8 mouse cellular contexts compared by ENCODE assay signal in the genomic region with DNA sequence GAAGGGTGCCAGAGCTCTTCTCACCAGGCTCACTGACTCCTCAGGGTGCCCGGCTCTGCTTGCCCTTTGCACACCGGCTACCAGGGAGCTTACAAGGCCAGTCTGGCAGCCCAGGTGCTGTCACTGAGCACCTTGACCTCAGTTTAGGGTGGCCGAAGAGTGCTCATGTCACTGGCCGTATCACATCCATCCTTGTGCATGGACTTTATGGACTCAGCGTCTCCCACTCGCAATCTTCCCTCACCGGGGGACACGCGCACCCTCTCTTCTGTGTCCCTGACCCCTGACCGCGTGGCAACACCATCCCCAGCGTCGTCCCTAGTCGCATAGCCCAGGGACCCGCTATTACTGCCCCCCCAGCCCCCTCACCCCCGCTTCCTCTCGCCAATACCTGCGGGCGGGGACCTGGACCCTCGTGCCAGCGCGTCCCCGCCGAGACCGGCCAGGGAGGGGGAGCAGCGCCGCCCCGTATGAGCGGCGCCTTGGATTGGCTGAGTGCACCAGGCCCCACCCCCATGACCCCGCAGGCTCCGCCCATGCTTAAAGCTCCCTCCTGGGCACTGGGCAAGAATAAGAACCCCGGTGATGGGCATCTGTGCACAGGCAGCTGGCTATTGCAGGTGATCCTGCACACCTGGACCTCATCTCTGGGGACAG. TPM values are rescaled to one million over a fixed set of nuclear protein-coding genes. Genes with fewer than 3 reads are reported as not detected.
DNase-seq lines count a peak whose midpoint lies in the region; ATAC-seq lines count a peak whose summit lies in the region.

No protein-coding gene starts in this region.

- WGBS in embryonic facial prominence, embryonic 10.5 days: 6% methylated on average over 33 of the region's 33 CpGs
- WGBS in heart, embryonic 10.5 days: 9% methylated on average over 33 of the region's 33 CpGs
- WGBS in kidney, embryonic 14.5 days: 6% methylated on average over 33 of the region's 33 CpGs
- 9% methylated on average over 33 of the region's 33 CpGs for WGBS in liver, embryonic 13.5 days (ENCODE audit: insufficient replicate concordance)

- peak overlapping the region; percentile 70 for H3K27ac ChIP-seq in embryonic facial prominence, embryonic 10.5 days (replicated peaks)
- peak overlapping the region; percentile 78 for H3K27ac ChIP-seq in heart, embryonic 10.5 days
- no peak overlapping the region for H3K27ac ChIP-seq in kidney, embryonic 14.5 days (ENCODE audit: low read depth, low read length)
- H3K27ac ChIP-seq in liver, embryonic 13.5 days: no peak overlapping the region

- ATAC-seq in kidney, embryonic 14.5 days (ENCODE audit: low FRiP score, low TSS enrichment): peak; percentile 71
- ATAC-seq in liver, embryonic 13.5 days (ENCODE audit: low read depth): peak; percentile 79

- peak overlapping the region; percentile 66 for H3K4me3 ChIP-seq in embryonic facial prominence, embryonic 10.5 days
- H3K4me3 ChIP-seq in heart, embryonic 10.5 days: peak overlapping the region; percentile 66
- peak overlapping the region; percentile 43 for H3K4me3 ChIP-seq in kidney, embryonic 14.5 days (ENCODE audit: low read length)
- peak overlapping the region; percentile 53 for H3K4me3 ChIP-seq in liver, embryonic 13.5 days (replicated peaks)

- H3K9me3 ChIP-seq in embryonic facial prominence, embryonic 10.5 days: no peaks in the 10 kb centered on the region
- H3K9me3 ChIP-seq in heart, embryonic 10.5 days: no peaks in the 10 kb centered on the region
- no peaks in the 10 kb centered on the region for H3K9me3 ChIP-seq in kidney, embryonic 14.5 days (ENCODE audit: control insufficient read depth, low read length)
- H3K9me3 ChIP-seq in liver, embryonic 13.5 days (replicated peaks): no peaks in the 10 kb centered on the region

- H3K4me2 ChIP-seq in kidney, embryonic 14.5 days (replicated peaks; ENCODE audit: low read depth, low read length): peak overlapping the region; percentile 85
- H3K4me2 ChIP-seq in liver, embryonic 13.5 days: peak overlapping the region; percentile 78

- DNase-seq in urinary bladder, postnatal 14 days (ENCODE audit: low spot score): peak; percentile 70
- DNase-seq in urinary bladder, postnatal 4 days (ENCODE audit: low spot score in 2 of 2): no peak
- DNase-seq in embryonic facial prominence, embryonic 10.5 days (ENCODE audit: low spot score): peak; percentile 84
- no peak for DNase-seq in heart, embryonic 10.5 days (ENCODE audit: low spot score)
- DNase-seq in liver, embryonic 13.5 days: peak; percentile 65
- peak; percentile 67 for DNase-seq in neural tube, embryonic 10.5 days (ENCODE audit: extremely low spot score, low spot score)
- DNase-seq in yolk sac, embryonic 10.5 days (ENCODE audit: low spot score): peak; percentile 62

- H3K4me1 ChIP-seq in embryonic facial prominence, embryonic 10.5 days: peaks cover 48% of the 10 kb centered on the region
- peaks cover 35% of the 10 kb centered on the region for H3K4me1 ChIP-seq in heart, embryonic 10.5 days
- H3K4me1 ChIP-seq in kidney, embryonic 14.5 days (ENCODE audit: control insufficient read depth, insufficient read depth, low read length): peaks cover 8% of the 10 kb centered on the region
- peaks cover 31% of the 10 kb centered on the region for H3K4me1 ChIP-seq in liver, embryonic 13.5 days (replicated peaks)

- H3K36me3 ChIP-seq in embryonic facial prominence, embryonic 10.5 days (replicated peaks): no peaks in the 10 kb centered on the region; the same call in 1 of the 2 replicates
- no peaks in the 10 kb centered on the region for H3K36me3 ChIP-seq in heart, embryonic 10.5 days
- no peaks in the 10 kb centered on the region for H3K36me3 ChIP-seq in kidney, embryonic 14.5 days (ENCODE audit: control insufficient read depth, insufficient read depth, low read length)
- H3K36me3 ChIP-seq in liver, embryonic 13.5 days: no peaks in the 10 kb centered on the region

- H3K9ac ChIP-seq in kidney, embryonic 14.5 days (ENCODE audit: low read depth, low read length): peak overlapping the region; percentile 51
- peak overlapping the region; percentile 60 for H3K9ac ChIP-seq in liver, embryonic 13.5 days

- H3K27me3 ChIP-seq in embryonic facial prominence, embryonic 10.5 days (replicated peaks; ENCODE audit: low read depth, poor library complexity, severe bottlenecking): peaks cover 52% of the 10 kb centered on the region
- H3K27me3 ChIP-seq in heart, embryonic 10.5 days (ENCODE audit: insufficient read depth, poor library complexity, severe bottlenecking): peaks cover 63% of the 10 kb centered on the region
- H3K27me3 ChIP-seq in kidney, embryonic 14.5 days (ENCODE audit: control insufficient read depth, insufficient read depth, low read length): peaks cover 4% of the 10 kb centered on the region; the same call in 1 of the 2 replicates
- peaks cover 50% of the 10 kb centered on the region for H3K27me3 ChIP-seq in liver, embryonic 13.5 days

RNA-seq across cellular contexts. Expression of a gene that starts 6.4 kb away (rescaled TPM):
- 4.7 and 5.1 TPM in 2 replicates for polyA plus RNA-seq in embryonic facial prominence, embryonic 10.5 days (2016; fragmentation: Nextera tagmentation; extraction: Ambion mirVana)
- polyA plus RNA-seq in heart, embryonic 10.5 days (2016; fragmentation: Nextera tagmentation; extraction: Ambion mirVana): 1.1 and 1.6 TPM in 2 replicates
- polyA plus RNA-seq in kidney, embryonic 14.5 days (2014; fragmentation: Nextera tagmentation; extraction: Ambion mirVana): 2.5 and 2.6 TPM in 2 replicates
- 0.29 and 0.44 TPM in 2 replicates for polyA plus RNA-seq in liver, embryonic 13.5 days (2015; fragmentation: Nextera tagmentation; extraction: Ambion mirVana)

RNA-seq across cellular contexts. Expression of a gene that starts 17.1 kb away (rescaled TPM):
- polyA plus RNA-seq in embryonic facial prominence, embryonic 10.5 days (2016; fragmentation: Nextera tagmentation; extraction: Ambion mirVana): 173 and 179 TPM in 2 replicates
- polyA plus RNA-seq in heart, embryonic 10.5 days (2016; fragmentation: Nextera tagmentation; extraction: Ambion mirVana): 120 and 143 TPM in 2 replicates
- 117 and 142 TPM in 2 replicates for polyA plus RNA-seq in kidney, embryonic 14.5 days (2014; fragmentation: Nextera tagmentation; extraction: Ambion mirVana)
- 70.9 and 76.5 TPM in 2 replicates for polyA plus RNA-seq in liver, embryonic 13.5 days (2015; fragmentation: Nextera tagmentation; extraction: Ambion mirVana)

RNA-seq across cellular contexts. Expression of a gene that starts 17.1 kb away (rescaled TPM):
- polyA plus RNA-seq in embryonic facial prominence, embryonic 10.5 days (2016; fragmentation: Nextera tagmentation; extraction: Ambion mirVana): 5.1 and 5.8 TPM in 2 replicates
- polyA plus RNA-seq in heart, embryonic 10.5 days (2016; fragmentation: Nextera tagmentation; extraction: Ambion mirVana): 3.7 and 3.8 TPM in 2 replicates
- polyA plus RNA-seq in kidney, embryonic 14.5 days (2014; fragmentation: Nextera tagmentation; extraction: Ambion mirVana): 4.7 and 5.7 TPM in 2 replicates
- 11.7 and 12.6 TPM in 2 replicates for polyA plus RNA-seq in liver, embryonic 13.5 days (2015; fragmentation: Nextera tagmentation; extraction: Ambion mirVana)

RNA-seq across cellular contexts. Expression of a gene that starts 35.9 kb away (rescaled TPM):
- 0.30 and 0.40 TPM in 2 replicates for polyA plus RNA-seq in embryonic facial prominence, embryonic 10.5 days (2016; fragmentation: Nextera tagmentation; extraction: Ambion mirVana)
- 0.07 and 0.29 TPM in 2 replicates for polyA plus RNA-seq in heart, embryonic 10.5 days (2016; fragmentation: Nextera tagmentation; extraction: Ambion mirVana)
- polyA plus RNA-seq in kidney, embryonic 14.5 days (2014; fragmentation: Nextera tagmentation; extraction: Ambion mirVana): 0.09 and 0.19 TPM in 2 replicates
- polyA plus RNA-seq in liver, embryonic 13.5 days (2015; fragmentation: Nextera tagmentation; extraction: Ambion mirVana): 0.03 TPM in 2 replicates

RNA-seq across cellular contexts. Expression of a gene that starts 40.5 kb away (rescaled TPM):
- polyA plus RNA-seq in embryonic facial prominence, embryonic 10.5 days (2016; fragmentation: Nextera tagmentation; extraction: Ambion mirVana): 3,888 and 3,901 TPM in 2 replicates
- polyA plus RNA-seq in heart, embryonic 10.5 days (2016; fragmentation: Nextera tagmentation; extraction: Ambion mirVana): 2,378 and 2,634 TPM in 2 replicates
- 5,375 and 6,285 TPM in 2 replicates for polyA plus RNA-seq in kidney, embryonic 14.5 days (2014; fragmentation: Nextera tagmentation; extraction: Ambion mirVana)
- 2,606 and 3,100 TPM in 2 replicates for polyA plus RNA-seq in liver, embryonic 13.5 days (2015; fragmentation: Nextera tagmentation; extraction: Ambion mirVana)

Comparison
In these comparisons a context has a peak if more than half of its experiments do, and no peak if none do; other contexts are left out.
1. DNase-seq: peak in urinary bladder, postnatal 14 days (single experiment), embryonic facial prominence, embryonic 10.5 days (single experiment), liver, embryonic 13.5 days (single experiment), neural tube, embryonic 10.5 days (single experiment) and yolk sac, embryonic 10.5 days (single experiment); none in urinary bladder, postnatal 4 days (0 of 2) and heart, embryonic 10.5 days (single experiment).
2. H3K27ac ChIP-seq: peak in embryonic facial prominence, embryonic 10.5 days (single experiment) and heart, embryonic 10.5 days (single experiment); none in kidney, embryonic 14.5 days (single experiment) and liver, embryonic 13.5 days (single experiment).
3. Peak in every context shown above with its lines, with median percentiles within 50 percentile points of each other: H3K4me3 ChIP-seq.